In the genomic region with DNA sequence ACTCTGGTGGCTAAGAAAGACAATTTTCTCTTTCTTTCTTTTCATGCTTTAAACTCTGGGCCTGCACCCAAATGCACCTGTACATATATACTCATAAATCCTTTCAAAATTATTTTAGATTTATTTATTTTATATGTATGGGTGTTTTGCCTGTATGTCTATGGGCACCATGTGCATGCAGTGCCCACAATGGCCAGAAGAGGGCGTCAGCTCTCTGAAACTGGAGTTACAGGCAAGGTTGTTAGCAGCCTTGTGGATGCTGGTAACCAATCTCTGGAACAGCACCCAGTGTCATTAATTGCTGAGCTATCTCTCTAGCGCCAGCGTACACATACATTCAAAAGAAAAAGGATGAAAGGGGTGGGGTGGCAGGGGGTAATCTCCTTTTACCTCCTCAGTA, we compare ENCODE assay signal across 21 mouse cellular contexts. TPM values are rescaled to one million over a fixed set of nuclear protein-coding genes. Genes with fewer than 3 reads are reported as not detected.
DNase-seq lines count a peak whose midpoint lies in the region; ATAC-seq and TF ChIP-seq lines count a peak whose summit lies in the region.
"Had no signal": no experiment of that assay in that cellular context is flagged by ENCODE, and none has a peak within 500 bp of the region (broad histone marks: within the 10 kb centered on the region; RNA-seq: fewer than 3 reads in every experiment).

No protein-coding gene starts in this region.

- H3K27ac ChIP-seq in forebrain, postnatal 0 days (ENCODE audit: low read depth, low read length) = no peak overlapping the region
- no peak overlapping the region for H3K27ac ChIP-seq in forebrain, embryonic 12.5 days
- H3K27ac ChIP-seq in liver, adult 2 months (replicated peaks; ENCODE audit: insufficient read depth, low read depth, low read length) = no peak overlapping the region
- H3K27ac ChIP-seq in liver, embryonic 11.5 days (ENCODE audit: low read depth, low read length) = no peak overlapping the region
- no peak overlapping the region for H3K27ac ChIP-seq in ES-Bruce4 (ENCODE audit: insufficient read depth, low read length)
- H3K27ac ChIP-seq in embryonic fibroblast, embryonic 13.5 days (ENCODE audit: insufficient read depth, low read length) = no peak overlapping the region
- H3K27ac ChIP-seq: forebrain, embryonic 15.5 days; hindbrain, embryonic 10.5 days; limb, embryonic 10.5 days had no signal

- H3K4me2 ChIP-seq in forebrain, postnatal 0 days (ENCODE audit: low read depth) = no peak overlapping the region
- H3K4me2 ChIP-seq in forebrain, embryonic 12.5 days = no peak overlapping the region
- H3K4me2 ChIP-seq in liver, embryonic 11.5 days = no peak overlapping the region
- H3K4me2 ChIP-seq: forebrain, embryonic 15.5 days; heart, embryonic 12.5 days had no signal

- H3K4me3 ChIP-seq in forebrain, postnatal 0 days (ENCODE audit: low read depth, low read length) = no peak overlapping the region
- no peak overlapping the region for H3K4me3 ChIP-seq in forebrain, embryonic 12.5 days (replicated peaks)
- H3K4me3 ChIP-seq in liver, adult 2 months (ENCODE audit: insufficient read depth, low read depth, low read length) = no peak overlapping the region
- H3K4me3 ChIP-seq in liver, embryonic 11.5 days (ENCODE audit: low read depth, low read length) = no peak overlapping the region
- H3K4me3 ChIP-seq in ES-Bruce4 (ENCODE audit: low read depth, low read length) = no peak overlapping the region
- no peak overlapping the region for H3K4me3 ChIP-seq in embryonic fibroblast, embryonic 13.5 days (ENCODE audit: insufficient read depth, low read length)
- H3K4me3 ChIP-seq: forebrain, embryonic 15.5 days; heart, embryonic 12.5 days; hindbrain, embryonic 10.5 days; limb, embryonic 10.5 days; megakaryocyte, embryonic 14.5 days had no signal

- no peaks in the 10 kb centered on the region for H3K27me3 ChIP-seq in forebrain, postnatal 0 days (ENCODE audit: insufficient read depth, low read length)
- no peaks in the 10 kb centered on the region for H3K27me3 ChIP-seq in forebrain, embryonic 12.5 days
- H3K27me3 ChIP-seq in liver, adult 2 months (ENCODE audit: control insufficient read depth, insufficient read depth, low read length) = no peaks in the 10 kb centered on the region; the same call in 1 of the 2 replicates
- no peaks in the 10 kb centered on the region for H3K27me3 ChIP-seq in liver, embryonic 11.5 days (replicated peaks; ENCODE audit: control insufficient read depth, insufficient read depth, low read length)
- H3K27me3 ChIP-seq in ES-Bruce4 (ENCODE audit: control insufficient read depth, insufficient read depth, low read length, poor library complexity, severe bottlenecking) = no peaks in the 10 kb centered on the region
- H3K27me3 ChIP-seq: forebrain, embryonic 15.5 days; heart, embryonic 12.5 days had no signal

- no peaks in the 10 kb centered on the region for H3K4me1 ChIP-seq in forebrain, postnatal 0 days (ENCODE audit: insufficient read depth)
- H3K4me1 ChIP-seq in forebrain, embryonic 12.5 days = no peaks in the 10 kb centered on the region
- H3K4me1 ChIP-seq in liver, adult 2 months (ENCODE audit: control insufficient read depth, insufficient read depth, low read length) = no peaks in the 10 kb centered on the region
- H3K4me1 ChIP-seq in liver, embryonic 11.5 days (replicated peaks; ENCODE audit: control insufficient read depth, insufficient read depth, low read length) = no peaks in the 10 kb centered on the region
- peaks cover 2% of the 10 kb centered on the region for H3K4me1 ChIP-seq in ES-Bruce4 (ENCODE audit: control insufficient read depth, insufficient read depth, low read length)
- H3K4me1 ChIP-seq in embryonic fibroblast, embryonic 13.5 days (ENCODE audit: control insufficient read depth, insufficient read depth, low read length) = 0 out of 2 replicates have a peak, but pooled peaks cover 2% of the 10 kb centered on the region
- H3K4me1 ChIP-seq: forebrain, embryonic 15.5 days; megakaryocyte, embryonic 14.5 days had no signal

- no peak for ATAC-seq in forebrain, postnatal 0 days
- ATAC-seq in forebrain, embryonic 12.5 days (ENCODE audit: low FRiP score) = no peak
- ATAC-seq in liver, embryonic 11.5 days (replicated peaks; ENCODE audit: low FRiP score) = no peak
- ATAC-seq: forebrain, embryonic 15.5 days had no signal

- TF ChIP-seq CTCF in forebrain, postnatal 0 days (IDR thresholded peaks at IDR 0.05; ENCODE audit: low read depth) = peak; percentile 22
- TF ChIP-seq CTCF in liver, adult 2 months (IDR thresholded peaks at IDR 0.05; ENCODE audit: low read depth, low read length) = peak; percentile 32; the same call in 1 of the 2 replicates
- TF ChIP-seq CTCF in ES-Bruce4 (IDR thresholded peaks at IDR 0.05; ENCODE audit: low read depth, low read length) = peak; percentile 80
- TF ChIP-seq CTCF in embryonic fibroblast, embryonic 13.5 days (IDR thresholded peaks at IDR 0.05; ENCODE audit: borderline replicate concordance, insufficient read depth, low read length) = peak; percentile 14; the same call in 1 of the 2 replicates

- TF ChIP-seq EP300 in ES-Bruce4 (IDR thresholded peaks at IDR 0.05; ENCODE audit: insufficient read depth, low read depth, low read length) = no peak

- H3K9me3 ChIP-seq in forebrain, postnatal 0 days (ENCODE audit: low read length) = no peaks in the 10 kb centered on the region
- no peaks in the 10 kb centered on the region for H3K9me3 ChIP-seq in forebrain, embryonic 12.5 days
- H3K9me3 ChIP-seq in liver, embryonic 11.5 days (ENCODE audit: control insufficient read depth, low read length) = no peaks in the 10 kb centered on the region
- no peaks in the 10 kb centered on the region for H3K9me3 ChIP-seq in ES-Bruce4 (replicated peaks; ENCODE audit: control insufficient read depth, insufficient read depth, low read length, poor library complexity, severe bottlenecking)
- H3K9me3 ChIP-seq: forebrain, embryonic 15.5 days; limb, embryonic 10.5 days had no signal

- no peaks in the 10 kb centered on the region for H3K79me2 ChIP-seq in liver, adult 2 months (ENCODE audit: control insufficient read depth, insufficient read depth, low read length)

- no peak for DNase-seq in forebrain, postnatal 0 days
- DNase-seq in liver, adult 2 months (ENCODE audit: extremely low read depth, low read depth, low spot score) = no peak
- no peak for DNase-seq in liver, embryonic 11.5 days (ENCODE audit: low spot score)
- DNase-seq in urinary bladder, postnatal 36 days (ENCODE audit: low spot score in 2 of 2) = no peak
- DNase-seq in yolk sac, embryonic 10.5 days (ENCODE audit: low spot score) = no peak
- DNase-seq: cerebellum, adult 2 months; gastrocnemius, postnatal 14 days; kidney, adult 11 months; lung, adult 2 months; thymus, adult 2 months had no signal

- H3K36me3 ChIP-seq in forebrain, postnatal 0 days (ENCODE audit: insufficient read depth) = no peaks in the 10 kb centered on the region
- H3K36me3 ChIP-seq in forebrain, embryonic 12.5 days (replicated peaks) = no peaks in the 10 kb centered on the region
- no peaks in the 10 kb centered on the region for H3K36me3 ChIP-seq in liver, adult 2 months (ENCODE audit: control insufficient read depth, insufficient read depth, low read length)
- no peaks in the 10 kb centered on the region for H3K36me3 ChIP-seq in liver, embryonic 11.5 days (ENCODE audit: control insufficient read depth, insufficient read depth, low read length)
- no peaks in the 10 kb centered on the region for H3K36me3 ChIP-seq in ES-Bruce4 (ENCODE audit: control insufficient read depth, insufficient read depth, low read length, poor library complexity, severe bottlenecking)
- H3K36me3 ChIP-seq: forebrain, embryonic 15.5 days; heart, embryonic 12.5 days; hindbrain, embryonic 10.5 days; limb, embryonic 10.5 days had no signal

- no peak for TF ChIP-seq POLR2A in liver, adult 2 months (IDR thresholded peaks at IDR 0.05; ENCODE audit: extremely low read depth, insufficient read depth, low read length)
- TF ChIP-seq POLR2A in ES-Bruce4 (IDR thresholded peaks at IDR 0.05; ENCODE audit: insufficient read depth, low read length) = no peak
- TF ChIP-seq POLR2A in embryonic fibroblast, embryonic 13.5 days (IDR thresholded peaks at IDR 0.05; ENCODE audit: low read depth, low read length) = no peak

- H3K9ac ChIP-seq in forebrain, postnatal 0 days = no peak overlapping the region
- no peak overlapping the region for H3K9ac ChIP-seq in forebrain, embryonic 12.5 days
- H3K9ac ChIP-seq in liver, adult 2 months (ENCODE audit: low read depth, low read length) = no peak overlapping the region
- no peak overlapping the region for H3K9ac ChIP-seq in liver, embryonic 11.5 days (ENCODE audit: low read depth, low read length)
- no peak overlapping the region for H3K9ac ChIP-seq in ES-Bruce4 (ENCODE audit: low read depth, poor library complexity, severe bottlenecking)
- H3K9ac ChIP-seq: forebrain, embryonic 15.5 days; heart, embryonic 12.5 days had no signal

- WGBS in forebrain, postnatal 0 days = 61% methylated on average over 3 of the region's 3 CpGs
- WGBS in forebrain, embryonic 12.5 days = 68% methylated on average over 3 of the region's 3 CpGs
- 68% methylated on average over 3 of the region's 3 CpGs for WGBS in liver, adult 2 months
- WGBS in liver, embryonic 11.5 days = 68% methylated on average over 3 of the region's 3 CpGs

RNA-seq across cellular contexts. Expression of a gene that starts 5.6 kb away (rescaled TPM):
- total RNA-seq in forebrain, postnatal 0 days (2014; rRNA removed) = 2.8 and 4.6 TPM in 2 replicates
- 4.2 and 4.5 TPM in 2 replicates for polyA plus RNA-seq in forebrain, postnatal 0 days (2015; fragmentation: Nextera tagmentation; extraction: Ambion mirVana)
- 7.3 and 8.0 TPM in 2 replicates for polyA plus RNA-seq in forebrain, embryonic 12.5 days (2016; fragmentation: Nextera tagmentation; extraction: Ambion mirVana)
- total RNA-seq in liver, adult 2 months (2014; rRNA removed) = 0.46 and 0.60 TPM in 2 replicates
- 0.53 and 1.0 TPM in 2 replicates for polyA plus RNA-seq in liver, adult 2 months (2012; rRNA removed)
- polyA plus RNA-seq in liver, embryonic 11.5 days (2014; fragmentation: Nextera tagmentation; extraction: Ambion mirVana) = 3.1 and 3.7 TPM in 2 replicates
- polyA plus RNA-seq in ES-Bruce4 (2011; ENCODE audit: insufficient read depth, insufficient read length, low read depth, missing spikeins) = 6.7 and 7.0 TPM in 2 replicates
- 16.3 and 18.4 TPM in 2 replicates for polyA plus RNA-seq in embryonic fibroblast, embryonic 13.5 days (2011; ENCODE audit: insufficient read length, low read depth, missing spikeins)
- total RNA-seq: monocyte, adult 5-6 weeks had no signal

RNA-seq across cellular contexts. Expression of a gene that starts 18.3 kb away (rescaled TPM):
- total RNA-seq in forebrain, postnatal 0 days (2014; rRNA removed) = 7.4 and 8.2 TPM in 2 replicates
- 9.0 and 10.0 TPM in 2 replicates for polyA plus RNA-seq in forebrain, postnatal 0 days (2015; fragmentation: Nextera tagmentation; extraction: Ambion mirVana)
- polyA plus RNA-seq in forebrain, embryonic 12.5 days (2016; fragmentation: Nextera tagmentation; extraction: Ambion mirVana) = 4.0 and 4.2 TPM in 2 replicates
- not detected in 2 replicates for total RNA-seq in liver, adult 2 months (2014; rRNA removed)
- 0.16 and 0.19 TPM in 2 replicates for polyA plus RNA-seq in liver, adult 2 months (2012; rRNA removed)
- 1.4 and 1.7 TPM in 2 replicates for polyA plus RNA-seq in liver, embryonic 11.5 days (2014; fragmentation: Nextera tagmentation; extraction: Ambion mirVana)
- polyA plus RNA-seq in ES-Bruce4 (2011; ENCODE audit: insufficient read depth, insufficient read length, low read depth, missing spikeins) = 5.2 and 9.6 TPM in 2 replicates
- polyA plus RNA-seq in embryonic fibroblast, embryonic 13.5 days (2011; ENCODE audit: insufficient read length, low read depth, missing spikeins) = 3.8 and 5.1 TPM in 2 replicates
- total RNA-seq: neutrophil, adult 5-6 weeks had no signal

RNA-seq across cellular contexts. Expression of a gene that starts 30.7 kb away (rescaled TPM):
- total RNA-seq in forebrain, postnatal 0 days (2014; rRNA removed) = 48.6 and 78.0 TPM in 2 replicates
- 101 and 119 TPM in 2 replicates for polyA plus RNA-seq in forebrain, postnatal 0 days (2015; fragmentation: Nextera tagmentation; extraction: Ambion mirVana)
- polyA plus RNA-seq in forebrain, embryonic 12.5 days (2016; fragmentation: Nextera tagmentation; extraction: Ambion mirVana) = 118 and 131 TPM in 2 replicates
- total RNA-seq in liver, adult 2 months (2014; rRNA removed) = 66.0 and 70.3 TPM in 2 replicates
- polyA plus RNA-seq in liver, adult 2 months (2012; rRNA removed) = 98.0 and 103 TPM in 2 replicates
- polyA plus RNA-seq in liver, embryonic 11.5 days (2014; fragmentation: Nextera tagmentation; extraction: Ambion mirVana) = 172 and 180 TPM in 2 replicates
- 53.5 and 60.9 TPM in 2 replicates for polyA plus RNA-seq in ES-Bruce4 (2011; ENCODE audit: insufficient read depth, insufficient read length, low read depth, missing spikeins)
- 30.9 and 50.8 TPM in 2 replicates for polyA plus RNA-seq in embryonic fibroblast, embryonic 13.5 days (2011; ENCODE audit: insufficient read length, low read depth, missing spikeins)

RNA-seq across cellular contexts. Expression of a gene that starts 30.8 kb away (rescaled TPM):
- total RNA-seq in forebrain, postnatal 0 days (2014; rRNA removed) = 12.6 and 15.1 TPM in 2 replicates
- polyA plus RNA-seq in forebrain, postnatal 0 days (2015; fragmentation: Nextera tagmentation; extraction: Ambion mirVana) = 14.3 and 16.1 TPM in 2 replicates
- polyA plus RNA-seq in forebrain, embryonic 12.5 days (2016; fragmentation: Nextera tagmentation; extraction: Ambion mirVana) = 27.9 and 28.9 TPM in 2 replicates
- 4.6 and 6.4 TPM in 2 replicates for total RNA-seq in liver, adult 2 months (2014; rRNA removed)
- polyA plus RNA-seq in liver, adult 2 months (2012; rRNA removed) = 21.9 and 25.3 TPM in 2 replicates
- 31.3 and 35.3 TPM in 2 replicates for polyA plus RNA-seq in liver, embryonic 11.5 days (2014; fragmentation: Nextera tagmentation; extraction: Ambion mirVana)
- 22.4 and 22.5 TPM in 2 replicates for polyA plus RNA-seq in ES-Bruce4 (2011; ENCODE audit: insufficient read depth, insufficient read length, low read depth, missing spikeins)
- polyA plus RNA-seq in embryonic fibroblast, embryonic 13.5 days (2011; ENCODE audit: insufficient read length, low read depth, missing spikeins) = 5.2 and 7.1 TPM in 2 replicates

RNA-seq across cellular contexts. Expression of a gene that starts 45.0 kb away (rescaled TPM):
- not detected in 2 replicates for total RNA-seq in forebrain, postnatal 0 days (2014; rRNA removed)
- polyA plus RNA-seq in forebrain, postnatal 0 days (2015; fragmentation: Nextera tagmentation; extraction: Ambion mirVana) = 0.59 and 0.98 TPM in 2 replicates
- not detected in 2 replicates for polyA plus RNA-seq in forebrain, embryonic 12.5 days (2016; fragmentation: Nextera tagmentation; extraction: Ambion mirVana)
- total RNA-seq in liver, adult 2 months (2014; rRNA removed) = not detected in 2 replicates
- polyA plus RNA-seq in liver, adult 2 months (2012; rRNA removed) = not detected in 2 replicates
- polyA plus RNA-seq in liver, embryonic 11.5 days (2014; fragmentation: Nextera tagmentation; extraction: Ambion mirVana) = not detected in 2 replicates
- polyA plus RNA-seq in ES-Bruce4 (2011; ENCODE audit: insufficient read depth, insufficient read length, low read depth, missing spikeins) = not detected in 2 replicates
- polyA plus RNA-seq in embryonic fibroblast, embryonic 13.5 days (2011; ENCODE audit: insufficient read length, low read depth, missing spikeins) = not detected in 2 replicates
- total RNA-seq: adrenal gland, adult 18-20 months; gastrocnemius, postnatal 14 days; monocyte, adult 5-6 weeks; neutrophil, adult 5-6 weeks had no signal
- polyA plus RNA-seq: heart, embryonic 12.5 days; limb, embryonic 10.5 days; lung, adult 2 months had no signal

Comparison
In these comparisons a context has a peak if more than half of its experiments do, and no peak if none do; other contexts are left out.
1. CTCF ChIP-seq: peak in every context shown above with its lines; median percentile 80 in ES-Bruce4; 32 in liver, adult 2 months; 22 in forebrain, postnatal 0 days; 14 in embryonic fibroblast, embryonic 13.5 days.